Mouse (Mus musculus) CH12.LX (cell line): ENCODE data around the gene Ghrl. TPM values are rescaled to one million over a fixed set of nuclear protein-coding genes. Genes with fewer than 3 reads are reported as not detected.

Experiments used
- DNase-seq: peaks from one replicate; pipeline ENCODE4 v3.0.0-alpha.2; 2013; ENCODE audit errors: extremely low read depth
- H3K27ac ChIP-seq: 2 replicates; pipeline ENCODE4 v1.5.1; 2012; ENCODE audit warnings: low read depth, mild to moderate bottlenecking, control low read depth, moderate library complexity; ENCODE audit not compliant: insufficient read depth
- H3K27me3 ChIP-seq: replicated peaks from 2 replicates; pipeline ENCODE3; 2012; ENCODE audit warnings: inconsistent platforms
- H3K36me3 ChIP-seq, 2 experiments: replicated peaks in 1 of 2; 2 replicates each; pipeline versions ENCODE3 to v1.6.1; 2012; ENCODE audit warnings: inconsistent platforms in 1 of 2, low read length in 1 of 2, mild to moderate bottlenecking in 1 of 2, mixed read lengths in 1 of 2, moderate library complexity in 1 of 2; ENCODE audit not compliant: control insufficient read depth in 1 of 2, insufficient read depth in 1 of 2
- H3K4me1 ChIP-seq, 2 experiments: 2 replicates each; pipeline ENCODE4 v1.6.1; 2012; ENCODE audit warnings: inconsistent platforms in 1 of 2, moderate library complexity in 1 of 2; ENCODE audit not compliant: insufficient read depth in 2 of 2, control insufficient read depth in 1 of 2
- H3K4me2 ChIP-seq: 2 replicates; pipeline ENCODE4 v1.6.1; 2012; ENCODE audit warnings: low read depth, mild to moderate bottlenecking, control low read depth; ENCODE audit not compliant: poor library complexity, insufficient read depth, severe bottlenecking
- H3K4me3 ChIP-seq, 3 experiments: fragments of 150-350 bp in 1 of 3; sonication (generic) in 1 of 3; replicated peaks in 1 of 3; 2 replicates each; pipeline versions ENCODE3 to v1.5.1; 2011 to 2012; ENCODE audit warnings: low read depth in 2 of 3, low read length in 2 of 3, mild to moderate bottlenecking in 2 of 3, moderate library complexity in 2 of 3, control low read depth in 1 of 3, improper control_type of control experiment in 1 of 3, inconsistent platforms in 1 of 3, mixed read lengths in 1 of 3; ENCODE audit not compliant: poor library complexity in 1 of 3
- H3K79me2 ChIP-seq: replicated peaks from 2 replicates; pipeline ENCODE4 v1.6.1; 2012; ENCODE audit warnings: mild to moderate bottlenecking, moderate library complexity; ENCODE audit not compliant: control insufficient read depth, poor library complexity, insufficient read depth, severe bottlenecking; ENCODE audit errors: extremely low read depth
- H3K9ac ChIP-seq: 2 replicates; pipeline ENCODE4 v1.6.1; 2012; ENCODE audit warnings: low read depth, mild to moderate bottlenecking, control low read depth, moderate library complexity; ENCODE audit not compliant: insufficient read depth
- H3K9me3 ChIP-seq: replicated peaks from 2 replicates; pipeline ENCODE3; 2012; ENCODE audit warnings: low read length, inconsistent platforms, mixed read lengths
- CHD1 ChIP-seq: IDR thresholded peaks from 2 replicates; pipeline ENCODE4 v1.6.1; 2012; ENCODE audit warnings: low read depth, low read length, improper control_type of control experiment, inconsistent platforms
- CHD2 ChIP-seq: IDR thresholded peaks from 2 replicates; pipeline ENCODE4 v1.6.1; 2011; ENCODE audit warnings: low read length, improper control_type of control experiment
- E2F4 ChIP-seq: IDR thresholded peaks from 2 replicates; pipeline ENCODE4 v1.6.1; 2011; ENCODE audit warnings: low read depth, low read length, improper control_type of control experiment; ENCODE audit not compliant: insufficient replicate concordance
- ELF1 ChIP-seq: IDR thresholded peaks from 2 replicates; pipeline ENCODE4 v1.6.1; 2014; ENCODE audit warnings: low read depth, mild to moderate bottlenecking, inconsistent platforms, low read length, improper control_type of control experiment
- EP300 ChIP-seq: IDR thresholded peaks from 2 replicates; pipeline ENCODE4 v1.6.1; 2011; ENCODE audit warnings: low read length, improper control_type of control experiment
- ETS1 ChIP-seq: conservative IDR thresholded peaks from 2 replicates; pipeline ENCODE4 v1.6.1; 2012; ENCODE audit warnings: low read depth, mild to moderate bottlenecking, inconsistent platforms, low read length, improper control_type of control experiment, moderate library complexity
- HCFC1 ChIP-seq: IDR thresholded peaks from 2 replicates; pipeline ENCODE4 v1.6.1; 2012; ENCODE audit warnings: low read depth, mild to moderate bottlenecking, inconsistent platforms, low read length, improper control_type of control experiment
- IRF4 ChIP-seq: IDR thresholded peaks from 2 replicates; pipeline ENCODE4 v1.6.1; 2014; ENCODE audit warnings: low read depth, mild to moderate bottlenecking, inconsistent platforms, low read length, improper control_type of control experiment
- JUN ChIP-seq: IDR thresholded peaks from 2 replicates; pipeline ENCODE4 v1.6.1; 2011; ENCODE audit warnings: low read depth, mild to moderate bottlenecking, low read length, improper control_type of control experiment, moderate library complexity; ENCODE audit not compliant: insufficient read depth
- MAFK ChIP-seq: IDR thresholded peaks from 2 replicates; pipeline ENCODE4 v1.6.1; 2011; ENCODE audit warnings: low read length, improper control_type of control experiment; ENCODE audit not compliant: insufficient replicate concordance
- MAX ChIP-seq: IDR thresholded peaks from 2 replicates; pipeline ENCODE4 v1.6.1; 2011; ENCODE audit warnings: low read length, improper control_type of control experiment
- MEF2A ChIP-seq: IDR thresholded peaks from 2 replicates; pipeline ENCODE4 v1.6.1; 2014; ENCODE audit warnings: low read depth, mild to moderate bottlenecking, inconsistent platforms, low read length, improper control_type of control experiment, borderline replicate concordance
- MXI1 ChIP-seq: IDR thresholded peaks from 2 replicates; pipeline ENCODE4 v1.6.1; 2011; ENCODE audit warnings: mild to moderate bottlenecking, low read depth, low read length, improper control_type of control experiment
- MYC ChIP-seq: IDR thresholded peaks from 2 replicates; pipeline ENCODE4 v1.6.1; 2011; ENCODE audit warnings: low read depth, mild to moderate bottlenecking, improper control_type of control experiment, low read length
- NRF1 ChIP-seq: IDR thresholded peaks from 2 replicates; pipeline ENCODE4 v1.6.1; 2014; ENCODE audit warnings: low read depth, mild to moderate bottlenecking, inconsistent platforms, low read length, improper control_type of control experiment, moderate library complexity
- PAX5 ChIP-seq: IDR thresholded peaks from 2 replicates; pipeline ENCODE4 v1.6.1; 2012; ENCODE audit warnings: low read length, inconsistent platforms, mixed read lengths
- POLR2A ChIP-seq: IDR thresholded peaks from 2 replicates; pipeline ENCODE4 v1.6.1; 2011; ENCODE audit warnings: low read depth, mild to moderate bottlenecking, improper control_type of control experiment, low read length
- POLR2AphosphoS2 ChIP-seq: IDR thresholded peaks from 2 replicates; pipeline ENCODE4 v1.6.1; 2011; ENCODE audit warnings: low read depth, low read length, improper control_type of control experiment
- RCOR1 ChIP-seq: conservative IDR thresholded peaks from 2 replicates; pipeline ENCODE4 v1.6.1; 2012; ENCODE audit warnings: low read depth, mild to moderate bottlenecking, inconsistent platforms, low read length, improper control_type of control experiment
- SMC3 ChIP-seq: IDR thresholded peaks from 2 replicates; pipeline ENCODE4 v1.6.1; 2011; ENCODE audit warnings: low read depth, low read length, improper control_type of control experiment
- TCF12 ChIP-seq: IDR thresholded peaks from 2 replicates; pipeline ENCODE4 v1.6.1; 2014; ENCODE audit warnings: low read depth, mild to moderate bottlenecking, inconsistent platforms, low read length, improper control_type of control experiment
- USF1 ChIP-seq: IDR thresholded peaks from 2 replicates; pipeline ENCODE4 v1.6.1; 2014; ENCODE audit warnings: low read depth, mild to moderate bottlenecking, inconsistent platforms, low read length, improper control_type of control experiment
- USF2 ChIP-seq: conservative IDR thresholded peaks from 2 replicates; pipeline ENCODE4 v1.6.1; 2011; ENCODE audit warnings: low read depth, low read length, improper control_type of control experiment
- ZC3H11A ChIP-seq: IDR thresholded peaks from 2 replicates; pipeline ENCODE4 v1.6.1; 2012; ENCODE audit warnings: low read depth, mild to moderate bottlenecking, inconsistent platforms, low read length, improper control_type of control experiment
- ZKSCAN1 ChIP-seq: IDR thresholded peaks from 2 replicates; pipeline ENCODE4 v1.6.1; 2012; ENCODE audit warnings: low read depth, inconsistent platforms, low read length, improper control_type of control experiment, borderline replicate concordance
- ZMIZ1 ChIP-seq: IDR thresholded peaks from 2 replicates; pipeline ENCODE4 v1.6.1; 2012; ENCODE audit warnings: low read depth, mild to moderate bottlenecking, inconsistent platforms, low read length, improper control_type of control experiment
- dilution Hi-C: fragments of 300-500 bp; cut with MboI; formaldehyde crosslinking; loops from 2 replicates; pipeline ENCODE4 v1.14.3; 2020; ENCODE audit warnings: low sequenced_read_pairs; ENCODE audit not compliant: extremely low pct_unique_long_range_greater_than_20kb, extremely low pct_ligation_motif_present
- in situ Hi-C: fragments of 300-500 bp; cut with MboI; formaldehyde crosslinking; loops from 3 replicates; pipeline ENCODE4 v1.14.3; 2019; ENCODE audit warnings: low sequenced_read_pairs, low pct_ligation_motif_present, low pct_unique_long_range_greater_than_20kb, mixed read lengths
- polyA plus RNA-seq: library from polyadenylated mRNA; unstranded; fragments of >175 nt; gene quantifications from 2 replicates; pipeline ENCODE4 v1.2.1, GENCODE M21; 2012; ENCODE audit warnings: low read depth; ENCODE audit not compliant: insufficient read length
- total RNA-seq, 2 experiments: library from RNA; depleted of rRNA; stranded (reverse); fragments of 300-350 nt in 1 of 2; fragments of >200 nt in 1 of 2; gene quantifications; 2 replicates each; pipeline ENCODE4 v1.2.3; 2012 to 2014

The Ghrl gene
- total and polyA plus RNA-seq, 3 experiments, result 2.6 TPM; not detected in 2

DNA sequence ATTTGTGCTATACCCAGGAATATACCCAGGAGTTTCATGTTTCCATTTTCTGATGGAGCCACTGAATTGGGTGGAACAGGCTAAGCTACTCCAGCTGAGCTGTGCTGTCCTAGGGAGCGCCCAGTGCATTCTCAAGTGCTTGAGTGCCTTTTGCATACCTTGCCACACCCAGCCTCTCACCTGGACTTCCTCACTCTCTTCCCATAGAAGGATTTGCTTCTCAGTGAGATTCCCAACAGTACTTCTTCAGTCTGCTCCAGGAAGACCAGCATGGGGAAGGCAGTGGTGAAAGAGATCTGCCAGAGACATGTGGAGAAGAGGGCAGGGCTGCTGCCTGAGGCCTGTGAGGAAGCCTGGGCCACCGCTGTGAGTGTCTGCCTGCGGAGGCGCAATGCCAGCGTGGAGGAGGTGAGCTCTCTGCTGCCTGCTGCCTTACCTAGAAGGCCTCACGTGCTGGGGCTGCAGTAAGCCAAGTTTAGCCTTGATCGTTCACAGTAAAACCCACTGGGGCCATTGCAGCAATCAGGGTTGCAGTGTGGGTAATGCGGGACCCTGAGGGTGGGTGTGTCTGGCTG lies 33.0 kb downstream of the Ghrl start:
- dilution Hi-C loops, result no loop called here

DNA sequence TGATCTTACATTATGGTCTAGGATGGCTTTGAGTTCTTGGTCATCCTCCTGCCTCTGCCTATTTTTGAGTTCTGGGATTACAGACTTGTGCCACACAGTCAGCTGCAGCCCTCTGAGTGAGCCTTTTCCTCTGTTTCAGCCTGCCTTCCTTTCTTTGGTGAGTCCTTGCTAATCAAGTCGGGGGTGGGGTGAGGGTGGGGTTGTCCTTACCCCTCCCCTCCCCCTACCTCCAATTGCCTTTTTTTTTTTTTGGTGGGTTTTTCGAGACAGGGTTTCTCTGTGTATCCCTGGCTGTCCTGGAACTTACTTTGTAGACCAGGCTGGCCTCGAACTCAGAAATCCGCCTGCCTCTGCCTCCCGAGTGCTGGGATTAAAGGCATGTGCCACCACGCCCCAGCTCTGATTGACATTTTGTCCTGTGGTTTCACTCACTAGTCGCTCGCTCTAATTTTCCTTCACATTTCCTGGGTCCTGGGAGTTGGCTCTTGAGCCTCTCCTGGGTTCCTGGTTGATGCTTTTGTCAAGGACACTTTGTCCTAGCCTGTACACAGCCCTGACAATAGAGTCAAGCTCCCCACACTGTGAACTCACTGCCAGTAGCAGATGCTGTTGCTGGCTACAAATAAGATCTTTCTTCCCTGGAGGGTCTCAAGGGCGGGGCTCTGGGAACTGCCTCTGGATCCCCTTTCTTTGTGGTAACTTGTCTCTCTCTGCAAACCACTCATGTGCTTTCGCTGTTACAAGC lies 36.4 kb downstream of the Ghrl start:
- in situ Hi-C loops, result no loop called here
- Histone ChIP-seq H3K4me2 (no peak overlapping the region), H3K4me3 (no peak overlapping the region), H3K36me3 (peaks cover 83 to 95% of the 10 kb centered on the region in 2 experiments), H3K27ac (no peak overlapping the region), H3K79me2 (peaks cover 3% of the 10 kb centered on the region), H3K4me1 (peaks cover 10 to 34% of the 10 kb centered on the region in 2 experiments)
- TF ChIP-seq MEF2A (no peak), E2F4 (no peak), NRF1 (no peak), MAX (no peak), POLR2AphosphoS2 (no peak), RCOR1 (no peak), HCFC1 (no peak), POLR2A (no peak), ELF1 (no peak), MYC (no peak), JUN (no peak), EP300 (no peak), CHD1 (no peak), ETS1 (no peak), ZKSCAN1 (no peak)
- TF ChIP-seq, all 38 proteins: peak for 0
- H3K9ac ChIP-seq, result no peak overlapping the region
- no peaks in the 10 kb centered on the region for H3K27me3 ChIP-seq
- no peaks in the 10 kb centered on the region for H3K9me3 ChIP-seq
- dilution Hi-C loops, result no loop called here
- DNase-seq, result no peak

More for the DNA sequence above, 33.0 kb downstream of the Ghrl start:
- TF ChIP-seq ZKSCAN1, result no peak
- no peak for TF ChIP-seq RCOR1
- TF ChIP-seq USF1, result no peak
- TF ChIP-seq SMC3, result no peak
- TF ChIP-seq ZMIZ1, result no peak
- no peak for TF ChIP-seq CHD2
- TF ChIP-seq USF2, result no peak
- no peak for TF ChIP-seq HCFC1
- TF ChIP-seq PAX5, result no peak
- no peak for TF ChIP-seq TCF12
- TF ChIP-seq IRF4, result no peak
- no peak for TF ChIP-seq ZC3H11A
- TF ChIP-seq MXI1, result no peak
- no peak for TF ChIP-seq MAFK
- no peak for TF ChIP-seq ETS1
- TF ChIP-seq, all 38 proteins: peak for 0
- no peak for DNase-seq
- peaks cover 77 to 89% of the 10 kb centered on the region in 2 experiments for H3K36me3 ChIP-seq
- no peak overlapping the region for H3K4me2 ChIP-seq
- no peak overlapping the region for H3K9ac ChIP-seq
- in situ Hi-C loops, result no loop called here
- H3K27me3 ChIP-seq, result no peaks in the 10 kb centered on the region
- no peak overlapping the region for H3K4me3 ChIP-seq
- peaks cover 2% of the 10 kb centered on the region; the same call in 1 of the 2 replicates for H3K79me2 ChIP-seq
- no peaks in the 10 kb centered on the region for H3K9me3 ChIP-seq
- peaks cover 5 to 22% of the 10 kb centered on the region in 2 experiments; a peak in 3 of 4 replicates for H3K4me1 ChIP-seq
- H3K27ac ChIP-seq, result no peak overlapping the region
